Mouse (Mus musculus): Measurements from ENCODE around the gene Zfyve27. TPM values are rescaled to one million over a fixed set of nuclear protein-coding genes. Genes with fewer than 3 reads are reported as not detected.
A peak's percentile ranks its signal among the peaks of the same experiment; 100 is the strongest.

Zfyve27 gene
- 10 to 100 TPM; 44.6 to 55.1 TPM for total RNA-seq (2021)
- long read RNA-seq, experiment 1, full-length matches to known transcripts = 6 of 56 reads
- long read RNA-seq, experiment 1, partial matches to known transcripts = 0 of 56 reads
- long read RNA-seq, experiment 1, other reads (novel, unspliced or antisense) = 50 of 56 reads
- long read RNA-seq, experiment 2, full-length matches to known transcripts = 29 of 141 reads
- long read RNA-seq, experiment 2, partial matches to known transcripts = 9 of 141 reads
- long read RNA-seq, experiment 2, other reads (novel, unspliced or antisense) = 103 of 141 reads

GRCm38 (mm10) chr19:42163764-42164163 is at the start of gene Zfyve27:
Zfyve27 (plus strand) TSS chr19:42163951.
- no peak for DNase-seq (ENCODE audit: low spot score in 2 of 2)

- DNase-seq (ENCODE audit: low spot score in 2 of 2) = no peak
Observed at GRCm38 (mm10) chr19:42115783-42116335, 47.9 kb upstream of the Zfyve27 start.

- DNase-seq (ENCODE audit: low spot score in 2 of 2) = no peak
Observed at GRCm38 (mm10) chr19:42118142-42118541, 45.6 kb upstream of the Zfyve27 start.

DNA sequence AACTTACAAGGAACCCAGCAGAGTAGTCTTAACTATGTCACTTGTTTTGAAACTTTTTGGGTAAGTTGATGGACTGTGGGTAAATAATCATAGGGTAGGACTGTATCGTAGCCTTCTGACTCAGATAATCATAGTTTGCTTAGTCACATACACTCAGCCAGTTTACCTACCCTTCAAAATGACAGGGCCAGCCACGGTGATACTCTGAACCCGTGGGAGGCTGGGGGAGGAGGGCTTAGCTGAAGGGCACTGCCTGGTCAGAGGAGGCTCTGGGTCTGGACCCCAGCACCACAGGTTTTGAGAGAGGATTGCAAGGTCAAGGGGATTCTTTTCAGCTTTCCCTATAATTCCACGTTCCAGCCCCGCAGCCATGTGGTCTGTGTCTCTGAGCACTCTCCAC is 45.2 kb upstream of the Zfyve27 start:
- DNase-seq (ENCODE audit: low spot score in 2 of 2) = no peak

DNA sequence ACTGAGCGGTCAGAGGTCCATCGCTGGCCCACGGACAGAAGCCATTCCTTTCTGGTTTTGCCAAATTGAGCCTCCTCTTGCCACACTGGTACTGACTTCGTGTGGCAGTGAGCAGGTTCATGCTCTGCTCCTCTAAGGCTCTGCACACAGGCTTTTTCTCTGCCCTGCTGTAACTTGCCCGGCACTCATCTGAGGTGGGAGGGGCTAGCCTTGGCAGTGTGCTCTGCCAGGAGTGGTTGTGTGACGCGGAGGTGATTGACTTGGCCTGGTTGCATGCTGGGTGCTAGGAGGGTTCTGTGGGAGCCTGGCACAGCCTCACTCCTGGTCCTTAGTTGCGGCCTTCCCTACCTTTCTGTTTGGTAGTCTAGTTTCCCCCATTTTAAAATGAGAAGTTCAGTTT is 43.3 kb upstream of the Zfyve27 start:
- no peak for DNase-seq (ENCODE audit: low spot score in 2 of 2)

DNA sequence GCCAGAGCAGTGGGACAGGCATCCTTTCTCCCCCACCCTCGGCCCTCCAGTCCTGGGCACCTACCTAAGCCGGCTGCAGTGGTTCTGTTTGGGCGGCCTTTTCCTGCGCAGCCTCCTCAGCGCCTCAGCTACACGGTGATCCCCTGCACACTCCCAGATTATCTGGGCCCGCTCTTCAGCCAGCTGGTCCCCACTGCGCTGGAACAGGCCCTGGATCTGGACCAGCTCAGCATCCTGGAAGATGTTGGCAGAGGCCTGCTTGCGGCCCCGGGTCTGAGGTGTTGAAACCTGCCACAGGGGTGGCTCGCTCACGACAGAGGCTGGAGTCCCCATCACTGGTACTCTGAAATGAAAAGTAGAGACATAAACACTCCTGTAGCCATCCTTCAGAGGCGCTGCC is 39.1 kb upstream of the Zfyve27 start:
- DNase-seq (ENCODE audit: low spot score in 2 of 2) = no peak

DNA sequence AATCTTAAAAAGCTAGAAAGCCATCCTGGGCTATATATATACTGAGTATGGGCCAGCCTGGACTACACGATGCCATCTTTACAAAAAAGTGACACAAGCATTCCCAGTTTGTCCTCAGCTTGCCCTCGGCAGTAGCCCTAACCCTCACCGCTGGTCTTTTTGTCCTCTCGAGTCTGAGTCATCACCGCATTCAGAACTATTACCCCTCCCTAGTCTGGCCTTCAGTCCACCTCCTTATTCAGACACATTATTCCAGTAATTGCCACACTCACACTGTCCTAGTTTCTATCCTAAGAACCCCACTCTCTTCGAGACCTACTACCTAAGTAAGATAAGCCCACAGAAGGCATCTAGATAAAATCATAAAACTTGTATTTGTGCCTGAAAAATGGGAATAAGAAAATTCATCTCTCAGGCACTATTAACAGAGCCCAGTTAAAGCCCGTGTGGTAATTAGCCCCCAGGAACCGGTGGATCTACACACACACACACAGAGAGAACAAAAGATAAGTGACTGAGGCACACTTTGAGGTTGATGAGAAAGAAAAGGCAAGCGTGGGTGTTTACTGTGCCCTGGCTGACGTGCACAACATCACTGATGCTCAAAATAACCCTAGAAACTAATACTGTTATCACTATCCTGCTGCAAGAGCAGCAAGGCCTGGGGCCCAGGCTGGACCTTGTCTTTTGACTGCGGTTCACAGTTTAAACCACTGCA is 38.1 kb upstream of the Zfyve27 start:
- no peak for DNase-seq (ENCODE audit: low spot score in 2 of 2)

DNA sequence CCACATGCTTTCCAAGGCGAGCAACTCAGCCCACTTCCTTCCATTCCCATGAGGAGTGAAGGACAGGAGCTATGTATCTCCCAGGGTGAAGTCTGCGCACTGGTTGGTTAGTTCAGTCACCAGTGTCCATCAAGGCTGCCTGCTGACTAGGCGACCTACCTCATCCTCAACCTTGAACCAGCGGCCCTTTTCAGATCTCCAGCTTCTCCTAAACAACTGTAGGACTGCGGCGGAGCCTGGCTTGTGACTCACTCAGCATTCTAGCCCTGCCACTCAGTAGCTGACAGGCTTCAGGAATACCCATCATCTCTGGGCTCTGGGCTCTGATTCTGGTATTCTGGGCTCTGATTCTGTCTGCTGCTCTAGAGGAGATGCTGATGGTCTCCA is 37.5 kb upstream of the Zfyve27 start:
- peak in 1 of 2 experiments; percentile 57 for DNase-seq (ENCODE audit: low spot score in 2 of 2)

GRCm38 (mm10) chr19:42127024-42127423 is 36.7 kb upstream of the Zfyve27 start:
- no peak for DNase-seq (ENCODE audit: low spot score in 2 of 2)

- DNase-seq (ENCODE audit: low spot score in 2 of 2) = no peak
Observed at GRCm38 (mm10) chr19:42128052-42128740, 35.6 kb upstream of the Zfyve27 start.

DNA sequence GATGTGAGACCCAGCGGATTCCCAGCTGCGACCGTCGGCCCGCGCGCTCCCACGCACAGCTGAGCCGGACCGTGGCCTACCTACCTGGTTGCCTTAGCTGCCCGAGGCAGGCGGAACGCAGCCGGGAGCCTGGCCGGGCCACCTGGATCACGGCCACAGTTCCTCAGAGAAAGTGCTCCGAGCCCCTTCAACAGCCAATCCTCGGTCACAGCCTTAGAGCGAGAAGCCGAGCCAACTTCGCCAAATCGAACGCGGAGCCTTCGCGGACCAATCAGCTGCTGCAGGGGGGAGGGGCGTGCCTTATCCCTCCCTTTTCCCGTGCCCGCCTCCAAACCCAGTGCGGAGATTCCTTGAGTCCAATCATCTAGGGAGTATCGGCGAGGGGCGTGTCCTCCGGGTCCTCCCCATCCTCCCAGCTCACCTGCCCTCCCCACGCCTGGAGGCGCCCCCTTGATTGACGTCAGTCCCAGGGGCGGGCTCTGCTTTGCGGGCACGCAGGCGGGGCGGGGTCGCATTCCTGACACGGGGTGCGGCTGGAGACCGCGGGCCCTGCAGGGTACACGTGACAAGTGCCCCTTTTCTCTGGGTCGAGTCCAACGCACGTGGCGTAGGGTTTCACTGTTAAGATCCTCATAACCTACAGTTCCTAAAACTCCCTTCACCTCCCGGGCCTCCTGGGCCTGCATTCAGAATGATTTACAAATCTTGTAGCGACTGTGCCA is 34.8 kb upstream of the Zfyve27 start, which contains the start of gene Avpi1:
Avpi1 (minus strand) TSS at position 273 of the 722 bp plus-strand sequence.
- peak; percentile 97 to 98 for DNase-seq (ENCODE audit: low spot score in 2 of 2)

- DNase-seq (ENCODE audit: low spot score in 2 of 2) = no peak
Observed at GRCm38 (mm10) chr19:42129509-42130293, 34.0 kb upstream of the Zfyve27 start.

DNA sequence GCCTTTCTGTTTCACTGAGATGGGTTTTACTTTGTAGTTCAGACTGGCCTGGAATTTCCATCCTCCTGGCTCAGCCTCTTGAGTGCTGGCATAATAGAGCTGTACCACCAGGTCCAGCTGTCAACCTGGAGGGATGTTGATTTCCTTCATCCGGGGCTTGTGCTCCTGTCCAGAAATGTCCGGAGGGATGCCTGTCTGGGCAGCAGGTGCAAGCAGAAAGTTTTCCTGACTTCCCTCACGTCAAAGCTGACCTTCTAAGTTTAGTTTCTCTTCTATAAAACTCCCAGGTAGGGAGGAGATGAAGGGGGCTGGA is 33.5 kb upstream of the Zfyve27 start:
- no peak for DNase-seq (ENCODE audit: low spot score in 2 of 2)

DNA sequence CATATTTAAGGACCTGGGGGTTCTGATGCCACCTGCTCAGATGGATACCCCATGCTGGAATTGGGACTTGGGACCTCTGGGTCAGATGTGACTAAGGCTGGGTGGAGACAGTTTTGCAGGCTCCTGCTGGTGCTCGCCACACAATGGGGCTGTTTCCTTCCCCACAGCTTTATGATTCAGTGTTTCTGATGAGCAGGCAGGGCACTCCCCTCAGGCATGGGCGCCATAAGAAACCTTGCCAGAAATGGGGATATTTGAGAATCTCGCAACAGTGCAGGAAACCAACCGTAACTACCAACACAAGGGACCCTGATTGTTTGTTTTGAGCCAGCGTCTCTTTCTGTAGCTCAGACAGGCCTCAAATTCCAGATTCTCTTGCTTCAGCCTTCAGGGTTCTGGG is 32.6 kb upstream of the Zfyve27 start:
- DNase-seq (ENCODE audit: low spot score in 2 of 2) = no peak

DNA sequence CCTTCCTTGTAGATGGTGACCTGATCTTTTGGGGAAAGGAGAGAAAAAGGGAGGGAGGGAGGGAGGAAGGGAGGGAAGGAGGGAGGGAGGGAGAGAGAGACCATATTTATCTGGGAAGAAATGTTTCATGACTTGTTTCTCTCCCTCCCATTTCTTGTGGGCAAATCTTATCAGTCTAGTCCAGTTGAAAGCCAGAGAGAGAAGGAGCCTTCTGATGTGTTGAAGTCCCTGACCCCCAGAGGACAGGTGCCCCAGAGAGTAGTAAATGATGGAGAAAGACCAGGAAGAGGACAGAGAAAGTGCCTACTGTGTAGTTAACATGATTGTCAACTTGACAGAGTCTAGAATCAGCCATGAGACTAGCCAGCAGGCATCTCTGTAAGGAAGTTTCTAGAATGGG is 28.7 kb upstream of the Zfyve27 start:
- DNase-seq (ENCODE audit: low spot score in 2 of 2) = no peak

- no peak for DNase-seq (ENCODE audit: low spot score in 2 of 2)
Observed at GRCm38 (mm10) chr19:42136126-42136525, 27.6 kb upstream of the Zfyve27 start.

DNA sequence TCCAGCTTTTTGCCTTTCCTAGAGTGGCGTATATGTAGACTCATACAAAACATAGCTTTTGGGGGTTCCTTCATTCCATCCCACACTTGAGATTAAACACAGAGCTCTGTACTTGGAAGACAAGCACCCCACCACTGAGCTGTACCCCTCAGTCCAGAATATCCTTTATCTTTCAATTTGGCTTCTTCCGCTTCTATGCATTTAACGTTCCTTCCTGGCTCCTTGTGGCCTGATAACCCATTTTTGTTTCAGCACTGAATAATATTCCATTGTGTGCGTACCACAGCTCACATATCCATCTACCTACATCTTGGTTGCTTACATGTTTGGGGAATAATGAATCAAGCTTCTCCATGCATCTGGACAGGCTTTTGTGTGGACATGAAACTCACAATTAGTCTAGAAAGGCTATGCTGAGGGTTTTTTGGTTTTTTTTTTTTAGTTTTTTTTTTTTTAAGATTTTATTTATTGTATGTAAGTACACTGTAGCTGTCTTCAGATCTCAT is 26.5 kb upstream of the Zfyve27 start:
- no peak for DNase-seq (ENCODE audit: low spot score in 2 of 2)

GRCm38 (mm10) chr19:42138517-42139285 is 25.1 kb upstream of the Zfyve27 start:
- DNase-seq (ENCODE audit: low spot score in 2 of 2) = no peak

DNA sequence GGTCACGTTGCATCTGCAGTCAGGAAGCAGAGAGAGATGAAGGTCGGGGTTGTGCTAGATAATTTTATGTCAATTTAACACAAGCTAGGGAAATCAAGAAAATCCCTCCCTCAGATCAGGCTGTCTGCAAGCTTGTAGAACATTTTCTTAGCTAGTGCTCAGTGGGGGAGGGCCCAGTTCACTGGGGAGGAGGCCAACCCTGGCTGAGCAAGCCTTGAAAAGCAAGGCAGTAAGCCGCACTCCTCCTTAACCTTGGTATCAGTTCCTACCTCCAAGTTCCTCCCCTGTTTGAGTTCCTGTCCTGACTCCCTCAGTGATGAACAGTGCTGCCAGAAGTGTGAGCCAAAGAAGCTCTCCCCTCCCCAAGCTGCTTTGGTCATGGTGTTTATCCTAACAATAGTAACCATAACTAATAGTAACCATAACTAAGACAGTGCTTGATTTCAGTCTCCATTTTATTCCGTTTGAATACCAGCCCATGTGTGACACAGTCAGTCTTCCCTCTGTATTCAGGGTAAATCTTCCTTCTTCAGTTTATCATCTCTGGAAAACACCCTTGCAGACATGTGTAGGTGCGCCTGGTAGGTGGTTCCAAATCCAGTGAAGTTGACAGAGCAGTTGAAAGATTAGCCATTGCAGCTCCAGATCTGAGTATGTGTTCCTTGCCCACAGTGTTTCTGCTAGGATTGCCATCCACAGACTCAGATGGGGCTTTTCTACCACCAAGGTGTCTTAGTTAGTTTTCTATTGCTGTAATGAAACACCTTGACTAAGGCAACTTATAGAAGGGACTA is 23.8 kb upstream of the Zfyve27 start:
- no peak for DNase-seq (ENCODE audit: low spot score in 2 of 2)

Data from adrenal gland, adult 18-20 months (tissue).